Mouse (Mus musculus): Measurements from ENCODE around the gene Cd5.

DNA sequence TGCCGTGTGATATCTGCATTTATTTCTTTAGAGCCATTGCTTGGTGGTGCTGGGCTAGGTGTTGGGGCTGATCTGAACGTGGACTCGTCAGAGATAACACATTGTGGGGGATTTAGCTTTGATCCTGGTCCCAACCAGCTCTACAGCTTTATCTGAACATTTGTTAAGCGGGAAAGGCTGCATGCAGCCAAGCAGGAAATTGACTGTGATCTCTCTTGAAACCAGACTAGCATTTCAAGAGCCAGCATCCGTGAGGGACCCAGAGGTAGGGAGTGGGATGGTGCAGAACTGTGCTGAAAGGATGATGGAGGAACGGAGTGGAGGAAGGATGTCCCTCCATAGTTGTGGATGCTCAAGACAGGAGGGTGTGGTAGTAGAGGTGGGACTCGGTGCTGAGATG is 34.6 kb upstream of the Cd5 start:
- TF ChIP-seq CTCF (conservative IDR thresholded peaks at IDR 0.05; ENCODE audit: low read length) (no peak), POU5F1 (IDR thresholded peaks at IDR 0.05; ENCODE audit: borderline replicate concordance, low read length) (no peak)

Data from E14TG2a.4 (cell line).